Mouse (Mus musculus): ENCODE data around the gene A2m.

A2m gene

GRCm38 (mm10) chr6:121635076-121635475, at the start of gene A2m:
TSS of gene A2m (plus strand) at chr6:121635376.
- no peak for DNase-seq (ENCODE audit: low read depth, low spot score)

GRCm38 (mm10) chr6:121590131-121590530, 45.0 kb upstream of the A2m start:
- no peak for DNase-seq (ENCODE audit: low read depth, low spot score)

DNA sequence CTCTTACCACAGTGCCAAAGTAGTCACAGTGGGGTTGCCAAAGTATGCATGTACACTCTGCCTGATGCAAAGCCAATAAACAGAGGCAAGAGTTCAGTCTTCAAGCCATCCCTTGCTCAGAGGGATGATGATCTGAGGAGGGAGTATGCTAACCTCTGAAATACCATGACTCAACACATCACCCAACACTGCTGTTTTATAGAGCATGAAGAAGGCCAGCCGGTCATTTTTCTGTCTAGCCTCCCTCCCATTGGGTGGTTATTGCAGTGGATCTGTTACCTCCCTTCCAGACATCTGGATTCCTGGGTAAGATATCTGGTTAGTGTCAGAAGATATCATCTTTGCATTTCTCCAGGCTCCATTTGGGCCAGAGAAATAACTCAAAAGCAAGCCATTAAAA, 34.2 kb upstream of the A2m start:
- no peak for DNase-seq (ENCODE audit: low read depth, low spot score)

GRCm38 (mm10) chr6:121607861-121608260, 27.3 kb upstream of the A2m start:
- DNase-seq (ENCODE audit: low read depth, low spot score), result no peak

DNA sequence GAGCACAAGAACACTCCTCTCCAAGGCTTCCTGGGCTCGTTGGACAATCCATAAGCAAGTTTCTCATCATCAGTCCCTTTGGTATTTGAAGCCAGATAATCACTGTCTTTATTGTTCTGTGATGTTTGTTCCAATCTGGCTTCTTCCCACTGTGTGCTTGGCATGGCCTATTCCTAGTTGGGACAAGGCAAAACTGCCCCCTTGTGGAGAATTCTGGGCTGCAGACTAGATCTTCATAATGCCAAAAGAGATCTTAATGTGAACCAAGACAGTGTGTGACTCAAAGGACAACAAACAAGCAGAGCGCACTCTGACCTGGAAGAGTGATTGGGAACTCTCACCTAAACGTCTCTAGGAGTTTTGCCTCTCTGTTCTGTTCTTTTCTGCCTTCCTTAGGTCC, 23.4 kb upstream of the A2m start:
- DNase-seq (ENCODE audit: low read depth, low spot score), result peak; percentile 1

DNA sequence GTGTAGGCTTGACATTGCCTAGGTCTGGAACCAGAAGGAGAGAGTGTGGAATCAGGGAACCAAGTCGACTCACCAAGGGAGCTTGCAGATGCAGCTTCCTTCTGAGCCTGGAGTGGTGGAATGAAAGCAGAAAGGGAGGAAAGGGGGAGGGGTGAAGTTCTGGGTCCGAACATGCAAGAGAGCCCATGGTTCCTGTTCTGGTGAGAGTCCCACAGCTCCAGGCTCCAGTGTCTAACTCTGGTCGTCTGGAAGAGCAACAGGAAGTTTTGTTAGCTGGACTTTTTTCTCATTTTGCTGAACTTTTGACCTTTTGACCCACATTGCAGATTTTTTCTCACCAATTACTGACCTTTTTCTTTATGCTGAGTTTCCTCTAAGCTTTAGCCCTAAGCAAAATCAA, 17.7 kb upstream of the A2m start:
- DNase-seq (ENCODE audit: low read depth, low spot score), result no peak

DNA sequence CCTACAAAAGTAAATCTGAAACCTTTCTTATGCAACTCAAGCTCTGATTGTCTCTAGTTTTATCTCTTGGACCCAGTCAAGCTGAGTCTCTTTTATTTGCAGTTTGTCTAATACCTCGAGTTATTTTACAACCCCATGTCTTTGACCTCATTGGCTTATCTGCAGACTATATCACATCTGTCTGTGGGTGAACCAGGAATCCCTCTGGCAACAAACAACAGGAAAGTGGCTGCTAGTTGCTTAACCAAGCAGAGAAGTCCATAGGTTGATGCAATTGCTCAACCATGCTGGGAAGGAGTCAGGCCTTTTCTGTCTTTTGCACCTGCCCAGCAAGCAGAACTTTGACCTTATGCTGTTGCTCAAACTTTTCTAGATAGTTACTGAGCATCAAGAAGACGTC, 12.7 kb upstream of the A2m start:
- DNase-seq (ENCODE audit: low read depth, low spot score), result no peak

DNA sequence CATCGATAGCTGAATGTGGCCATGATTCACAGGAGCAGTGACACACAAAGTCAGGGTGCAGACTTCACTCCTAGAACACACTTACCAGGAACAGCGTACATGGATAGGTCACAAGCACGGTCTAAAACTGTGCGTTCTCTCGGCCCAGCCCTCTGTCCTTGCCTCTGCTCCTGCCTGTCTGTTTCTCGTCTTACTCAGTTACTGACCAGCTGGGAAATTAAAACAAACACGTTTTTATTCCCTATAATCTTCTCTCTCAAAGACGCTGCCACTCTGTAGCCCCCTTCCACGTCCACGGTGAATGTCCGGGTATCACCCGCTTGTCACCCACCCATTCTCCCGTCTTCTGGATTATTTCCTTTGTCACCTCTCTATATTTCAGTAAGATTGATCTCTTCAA, 656 bp upstream of the A2m start:
- DNase-seq (ENCODE audit: low read depth, low spot score), result no peak

GRCm38 (mm10) chr6:121635878-121636371, 749 bp downstream of the A2m start:
- no peak for DNase-seq (ENCODE audit: low read depth, low spot score)

GRCm38 (mm10) chr6:121648499-121648898, 13.3 kb downstream of the A2m start:
- no peak for DNase-seq (ENCODE audit: low read depth, low spot score)
